Mouse (Mus musculus): ENCODE data around the gene Mnt.

DNA sequence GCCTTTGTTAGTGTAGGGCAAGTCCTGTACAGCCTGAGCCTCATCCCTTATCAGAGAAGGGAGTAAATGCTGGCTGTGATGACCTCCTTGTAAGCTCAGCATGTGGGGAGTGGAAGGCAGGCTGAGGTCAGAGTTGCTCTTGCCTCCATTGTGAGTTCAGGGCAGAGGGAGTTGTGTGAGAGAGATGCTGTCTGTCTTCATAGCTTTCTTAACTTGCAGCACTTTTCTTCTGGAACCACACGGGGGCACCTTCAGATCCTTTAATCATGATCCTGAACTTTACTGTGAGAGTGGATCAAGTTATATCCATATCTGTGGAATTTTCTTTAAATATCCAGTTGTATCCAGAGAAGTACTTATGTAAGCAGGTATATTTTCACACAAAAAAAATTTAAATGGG lies 9.3 kb upstream of the Mnt start:
- TF ChIP-seq CTCF (conservative IDR thresholded peaks at IDR 0.05; ENCODE audit: low read length): 0 out of 2 replicates have a peak, but pooled peaks have one; percentile 11
- TF ChIP-seq POU5F1 (IDR thresholded peaks at IDR 0.05; ENCODE audit: borderline replicate concordance, low read length): no peak

Data from E14TG2a.4 (cell line).